Mouse (Mus musculus): ENCODE measurements around the gene Foxp1.

DNA sequence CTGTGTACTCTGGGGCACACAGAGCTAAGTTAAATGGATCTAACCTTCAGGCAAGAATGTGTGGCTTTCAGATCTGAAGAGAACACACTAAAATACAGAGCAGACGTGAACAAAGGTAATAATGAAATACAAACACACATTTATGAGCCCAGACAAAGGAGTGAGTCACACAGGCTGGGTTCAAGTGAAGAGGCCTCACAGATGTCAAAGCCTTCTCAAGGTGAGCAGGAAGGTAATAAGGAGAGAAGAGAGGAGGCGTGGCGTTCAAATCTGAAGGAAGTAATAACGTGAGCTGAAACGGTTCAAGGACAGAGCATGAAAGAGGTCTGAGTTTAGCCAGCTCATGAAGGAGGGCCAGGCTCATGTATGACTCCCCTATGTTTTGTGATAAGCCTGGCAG, 301.4 kb downstream of the Foxp1 start:
- no peak for TF ChIP-seq POLR2A (IDR thresholded peaks at IDR 0.05; ENCODE audit: low read depth, low read length)
- TF ChIP-seq CTCF (IDR thresholded peaks at IDR 0.05; ENCODE audit: extremely low read depth, insufficient read depth, insufficient read length, insufficient replicate concordance) = no peak
